Mouse (Mus musculus) MEL (cell line): ENCODE measurements around the gene Alg11. TPM values are rescaled to one million over a fixed set of nuclear protein-coding genes. Genes with fewer than 3 reads are reported as not detected.

ENCODE experiments used
- DNase-seq: peaks from one replicate; pipeline ENCODE4 v3.0.0; 2011; ENCODE audit warnings: low read depth, low spot score
- H3K27ac ChIP-seq: 2 replicates; pipeline ENCODE4 v1.5.1; 2012; ENCODE audit warnings: low read depth, mild to moderate bottlenecking, control low read depth, low read length, moderate library complexity; ENCODE audit not compliant: control insufficient read depth
- H3K27me3 ChIP-seq, 2 experiments: fragments of 150-350 bp in 1 of 2; sonication (generic) in 1 of 2; 2 replicates each; pipeline ENCODE4 v1.6.1; 2012; ENCODE audit warnings: low read length in 2 of 2, mild to moderate bottlenecking in 2 of 2, improper control_type of control experiment in 1 of 2, moderate library complexity in 1 of 2; ENCODE audit not compliant: insufficient read depth in 2 of 2, control insufficient read depth in 1 of 2
- H3K36me3 ChIP-seq, 2 experiments: 2 replicates each; pipeline ENCODE4 v1.6.1; 2012 to 2014; ENCODE audit warnings: low read length in 2 of 2, improper control_type of control experiment in 1 of 2, inconsistent platforms in 1 of 2, mild to moderate bottlenecking in 1 of 2; ENCODE audit not compliant: insufficient read depth in 2 of 2, control insufficient read depth in 1 of 2
- H3K4me1 ChIP-seq, 2 experiments: fragments of 150-350 bp in 1 of 2; sonication (generic) in 1 of 2; 2 replicates each; pipeline ENCODE4 v1.6.1; 2012; ENCODE audit warnings: low read length in 2 of 2, improper control_type of control experiment in 1 of 2, mild to moderate bottlenecking in 1 of 2; ENCODE audit not compliant: insufficient read depth in 2 of 2, control insufficient read depth in 1 of 2
- H3K4me3 ChIP-seq, 2 experiments: fragments of 150-350 bp in 1 of 2; sonication (generic) in 1 of 2; 2 replicates each; pipeline ENCODE4 v1.5.1; 2012; ENCODE audit warnings: low read depth in 2 of 2, low read length in 2 of 2, mild to moderate bottlenecking in 2 of 2, moderate library complexity in 2 of 2, control low read depth in 1 of 2, improper control_type of control experiment in 1 of 2; ENCODE audit not compliant: control insufficient read depth in 1 of 2, insufficient read depth in 1 of 2
- H3K79me2 ChIP-seq: 2 replicates; pipeline ENCODE4 v1.6.1; 2012; ENCODE audit warnings: mild to moderate bottlenecking, low read length, moderate library complexity; ENCODE audit not compliant: control insufficient read depth, poor library complexity, insufficient read depth
- H3K9ac ChIP-seq: 2 replicates; pipeline ENCODE4 v1.6.1; 2012; ENCODE audit warnings: low read depth, mild to moderate bottlenecking, control low read depth, low read length, moderate library complexity; ENCODE audit not compliant: control insufficient read depth, poor library complexity, severe bottlenecking
- H3K9me3 ChIP-seq: fragments of 150-350 bp; sonication (generic); replicated peaks from 2 replicates; pipeline ENCODE4 v1.6.1; 2012; ENCODE audit warnings: mild to moderate bottlenecking, low read length, improper control_type of control experiment, moderate library complexity; ENCODE audit not compliant: insufficient read depth
- BHLHE40 ChIP-seq: IDR thresholded peaks from 2 replicates; pipeline ENCODE4 v1.6.1; 2012; ENCODE audit warnings: low read depth, mild to moderate bottlenecking, inconsistent platforms, low read length, improper control_type of control experiment, borderline replicate concordance
- CTCF ChIP-seq, 3 experiments: IDR thresholded peaks in 2 of 3; conservative IDR thresholded peaks in 1 of 3; 2 replicates each; pipeline ENCODE4 v1.5.1; 2011 to 2012; ENCODE audit warnings: low read length in 3 of 3, low read depth in 2 of 3, mild to moderate bottlenecking in 2 of 3, improper control_type of control experiment in 1 of 3, inconsistent platforms in 1 of 3, mixed read lengths in 1 of 3, moderate library complexity in 1 of 3; ENCODE audit not compliant: control insufficient read depth in 1 of 3, insufficient read depth in 1 of 3, poor library complexity in 1 of 3, severe bottlenecking in 1 of 3
- GATA1 ChIP-seq: IDR thresholded peaks from 2 replicates; pipeline ENCODE4 v1.6.1; 2011; ENCODE audit warnings: low read depth, low read length, improper control_type of control experiment
- HCFC1 ChIP-seq: IDR thresholded peaks from 2 replicates; pipeline ENCODE4 v1.6.1; 2012; ENCODE audit warnings: low read depth, mild to moderate bottlenecking, inconsistent platforms, low read length, improper control_type of control experiment, moderate library complexity
- KAT2A ChIP-seq: conservative IDR thresholded peaks from 2 replicates; pipeline ENCODE4 v1.6.1; 2012; ENCODE audit warnings: low read depth, low read length, improper control_type of control experiment, inconsistent platforms
- MAFK ChIP-seq: IDR thresholded peaks from 2 replicates; pipeline ENCODE4 v1.6.1; 2011; ENCODE audit warnings: low read depth, mild to moderate bottlenecking, low read length, improper control_type of control experiment, borderline replicate concordance
- MAX ChIP-seq: IDR thresholded peaks from 2 replicates; pipeline ENCODE4 v1.6.1; 2011; ENCODE audit warnings: low read length, improper control_type of control experiment
- MEF2A ChIP-seq: IDR thresholded peaks from 2 replicates; pipeline ENCODE4 v1.6.1; 2014; ENCODE audit warnings: low read depth, mild to moderate bottlenecking, inconsistent platforms, low read length, improper control_type of control experiment; ENCODE audit not compliant: poor library complexity, insufficient replicate concordance, severe bottlenecking; ENCODE audit errors: extremely low read depth
- MXI1 ChIP-seq: IDR thresholded peaks from 2 replicates; pipeline ENCODE4 v1.6.1; 2011; ENCODE audit warnings: mild to moderate bottlenecking, low read depth, low read length, improper control_type of control experiment
- MYB ChIP-seq: IDR thresholded peaks from 2 replicates; pipeline ENCODE4 v1.6.1; 2011; ENCODE audit warnings: mild to moderate bottlenecking, low read depth, low read length, improper control_type of control experiment
- POLR2A ChIP-seq, 2 experiments: IDR thresholded peaks; 2 replicates each; pipeline ENCODE4 v1.6.1; 2011 to 2012; ENCODE audit warnings: low read length in 2 of 2, mild to moderate bottlenecking in 2 of 2, control low read depth in 1 of 2, improper control_type of control experiment in 1 of 2, low read depth in 1 of 2, moderate library complexity in 1 of 2; ENCODE audit not compliant: control insufficient read depth in 1 of 2, insufficient read depth in 1 of 2, poor library complexity in 1 of 2
- RAD21 ChIP-seq: IDR thresholded peaks from 2 replicates; pipeline ENCODE4 v1.6.1; 2011; ENCODE audit warnings: mild to moderate bottlenecking, low read depth, low read length, improper control_type of control experiment
- RCOR1 ChIP-seq: IDR thresholded peaks from 2 replicates; pipeline ENCODE4 v1.6.1; 2012; ENCODE audit warnings: low read depth, mild to moderate bottlenecking, inconsistent platforms, low read length, improper control_type of control experiment
- SMC3 ChIP-seq: IDR thresholded peaks from 2 replicates; pipeline ENCODE4 v1.6.1; 2011; ENCODE audit warnings: low read depth, low read length, improper control_type of control experiment
- TAL1 ChIP-seq: IDR thresholded peaks from 2 replicates; pipeline ENCODE4 v1.6.1; 2012; ENCODE audit warnings: mild to moderate bottlenecking, inconsistent platforms, low read length, moderate library complexity, mixed read lengths
- TBP ChIP-seq: IDR thresholded peaks from 2 replicates; pipeline ENCODE4 v1.8.0; 2011; ENCODE audit warnings: low read depth, low read length, improper control_type of control experiment
- UBTF ChIP-seq: IDR thresholded peaks from 2 replicates; pipeline ENCODE4 v1.6.1; 2012; ENCODE audit warnings: low read depth, mild to moderate bottlenecking, inconsistent platforms, low read length, improper control_type of control experiment, moderate library complexity, borderline replicate concordance; ENCODE audit not compliant: insufficient read depth
- USF1 ChIP-seq: IDR thresholded peaks from 2 replicates; pipeline ENCODE4 v1.6.1; 2014; ENCODE audit warnings: low read depth, mild to moderate bottlenecking, inconsistent platforms, low read length, improper control_type of control experiment, moderate library complexity
- USF2 ChIP-seq, 2 experiments: IDR thresholded peaks; 2 replicates each; pipeline ENCODE4 v1.6.1; 2011 to 2012; ENCODE audit warnings: improper control_type of control experiment in 2 of 2, low read length in 2 of 2, borderline replicate concordance in 1 of 2, inconsistent platforms in 1 of 2, low read depth in 1 of 2, mild to moderate bottlenecking in 1 of 2; ENCODE audit not compliant: insufficient read depth in 1 of 2
- ZMIZ1 ChIP-seq: IDR thresholded peaks from 2 replicates; pipeline ENCODE4 v1.6.1; 2012; ENCODE audit warnings: low read depth, mild to moderate bottlenecking, inconsistent platforms, low read length, improper control_type of control experiment, moderate library complexity
- polyA plus RNA-seq, 2 experiments: library from polyadenylated mRNA; stranded (reverse) in 1 of 2; unstranded in 1 of 2; fragments of >175 nt in 1 of 2; fragments of >200 nt in 1 of 2; gene quantifications; 2 replicates each; pipeline versions ENCODE4 v1.2.1 to v1.2.4; 2012; ENCODE audit warnings: low replicate concordance in 2 of 2, low read depth in 1 of 2; ENCODE audit not compliant: insufficient read length in 2 of 2, insufficient read depth in 1 of 2, missing spikeins in 1 of 2
- total RNA-seq: library from RNA; depleted of rRNA; stranded (reverse); fragments of 300-350 nt; gene quantifications from 2 replicates; pipeline ENCODE4 v1.2.3, GENCODE M21; 2012

The Alg11 gene
- total and polyA plus RNA-seq, 3 experiments: 17.2 to 55.0 (median 22.2) TPM

DNA sequence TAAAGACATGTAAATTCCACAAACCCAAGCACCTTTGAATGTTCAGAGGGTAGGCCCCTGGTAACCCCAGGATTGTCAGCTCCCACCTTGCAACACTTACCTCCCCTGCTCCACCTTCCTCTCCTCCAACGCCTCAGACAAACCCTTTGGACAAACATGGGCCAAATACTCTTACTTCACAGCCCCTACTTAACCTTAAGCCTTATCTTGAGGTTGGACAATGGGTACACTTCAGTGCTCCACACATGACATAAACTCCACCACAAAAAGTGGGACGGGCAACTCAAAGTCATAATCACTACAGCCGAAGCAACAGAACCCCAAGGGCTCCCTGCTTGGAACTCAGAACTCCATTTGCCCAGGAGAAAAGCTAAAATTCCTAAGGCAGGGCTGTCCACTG lies 29.5 kb upstream of the Alg11 start:
- Histone ChIP-seq H3K27me3 (no peaks in the 10 kb centered on the region), H3K9me3 (no peaks in the 10 kb centered on the region), H3K27ac (no peak overlapping the region), H3K9ac (no peak overlapping the region), H3K36me3 (peaks cover 0 to 19% of the 10 kb centered on the region in 2 experiments; a peak in 2 of 4 replicates), H3K4me3 (no peak overlapping the region), H3K4me1 (no peaks in the 10 kb centered on the region), H3K79me2 (peaks cover 52% of the 10 kb centered on the region)
- no peak for DNase-seq
- TF ChIP-seq MEF2A: no peak

DNA sequence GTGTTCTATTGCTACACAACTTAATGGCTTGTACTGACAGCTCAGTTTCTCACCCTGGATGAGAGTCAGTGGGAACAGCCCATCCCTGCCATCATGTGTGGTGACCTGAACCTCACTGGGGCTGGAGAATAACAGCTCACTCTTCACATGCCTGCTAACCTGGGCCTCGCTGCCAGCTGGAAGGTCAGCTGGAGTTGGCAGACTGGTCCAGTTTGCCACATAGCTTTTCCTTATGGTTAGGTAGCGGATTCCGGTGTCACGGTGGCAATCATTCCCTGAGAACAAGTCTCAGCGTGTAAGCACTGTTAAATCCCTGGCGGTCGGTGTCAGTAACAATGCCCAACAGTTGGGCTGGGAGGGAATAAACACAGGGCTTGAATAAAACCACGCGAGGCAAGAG lies 24.4 kb upstream of the Alg11 start:
- Histone ChIP-seq H3K36me3 (peaks cover 0 to 12% of the 10 kb centered on the region in 2 experiments; a peak in 2 of 4 replicates), H3K9ac (no peak overlapping the region)

DNA sequence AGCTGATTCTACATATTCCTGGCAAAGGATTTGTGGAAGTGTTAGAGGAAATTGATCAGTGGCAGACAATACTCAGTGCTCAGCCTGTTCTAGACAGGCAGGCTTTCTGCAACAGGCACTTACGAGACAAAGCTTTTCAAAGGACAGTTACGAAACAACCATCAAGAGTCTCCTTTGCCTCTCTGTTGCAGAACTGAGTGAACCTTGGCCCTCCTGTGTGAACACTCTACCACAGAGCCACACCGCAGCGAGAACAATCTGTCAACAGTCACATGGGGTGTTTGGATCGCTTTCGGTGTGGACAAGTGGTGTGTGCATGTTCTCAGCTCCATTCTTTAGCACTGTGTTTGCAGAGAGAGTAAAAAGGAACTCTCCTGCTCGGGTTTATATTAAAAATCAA lies 23.5 kb upstream of the Alg11 start:
- no peaks in the 10 kb centered on the region for H3K27me3 ChIP-seq
- no peak overlapping the region for H3K27ac ChIP-seq
- no peaks in the 10 kb centered on the region for H3K4me1 ChIP-seq
- H3K36me3 ChIP-seq: peaks cover 0 to 6% of the 10 kb centered on the region in 2 experiments; a peak in 2 of 4 replicates
- no peaks in the 10 kb centered on the region for H3K9me3 ChIP-seq
- H3K79me2 ChIP-seq: peaks cover 40% of the 10 kb centered on the region
- DNase-seq: no peak
- no peak overlapping the region for H3K4me3 ChIP-seq
- no peak overlapping the region for H3K9ac ChIP-seq
- TF ChIP-seq MAX (no peak), USF2 (IDR thresholded peaks at IDR 0.05; ENCODE audit: borderline replicate concordance in 1 of 2, insufficient read depth in 1 of 2, low read depth in 1 of 2, low read length in 2 of 2) (no peak), TAL1 (no peak), CTCF (IDR thresholded peaks at IDR 0.05 in 2 of 3, conservative IDR thresholded peaks at IDR 0.05 in 1 of 3; ENCODE audit: control insufficient read depth in 1 of 3, insufficient read depth in 1 of 3, low read depth in 2 of 3, low read length in 3 of 3, poor library complexity in 1 of 3, severe bottlenecking in 1 of 3) (no peak), MAFK (no peak), KAT2A (no peak), MXI1 (no peak), POLR2A (IDR thresholded peaks at IDR 0.05; ENCODE audit: control insufficient read depth in 1 of 2, insufficient read depth in 1 of 2, low read depth in 1 of 2, low read length in 2 of 2, poor library complexity in 1 of 2) (no peak), ZMIZ1 (no peak), BHLHE40 (no peak), USF1 (no peak), HCFC1 (no peak), TBP (no peak), RAD21 (no peak), MYB (no peak), RCOR1 (no peak), UBTF (no peak), GATA1 (no peak), SMC3 (no peak)
- TF ChIP-seq, all 39 proteins: peak for 0

More for the DNA sequence above, 24.4 kb upstream of the Alg11 start:
- Histone ChIP-seq H3K4me3 (no peak overlapping the region), H3K9me3 (no peaks in the 10 kb centered on the region), H3K27ac (no peak overlapping the region)
- DNase-seq: no peak
- TF ChIP-seq ZMIZ1: no peak
- TF ChIP-seq, all 39 proteins: peak for 0
- H3K27me3 ChIP-seq: no peaks in the 10 kb centered on the region
- peaks cover 35% of the 10 kb centered on the region for H3K79me2 ChIP-seq
- H3K4me1 ChIP-seq: no peaks in the 10 kb centered on the region
